Comparison of ENCODE assay signal across 9 mouse cellular contexts in genomic region chr11:95000548-95000947, GRCm38 (mm10). TPM values are rescaled to one million over a fixed set of nuclear protein-coding genes. Genes with fewer than 3 reads are reported as not detected.
A peak's percentile ranks its signal among the peaks of the same experiment; 100 is the strongest.
DNase-seq lines count a peak whose midpoint lies in the region; ATAC-seq lines count a peak whose summit lies in the region.
"Had no signal": no experiment of that assay in that cellular context is flagged by ENCODE, and none has a peak within 500 bp of the region (broad histone marks: within the 10 kb centered on the region; RNA-seq: fewer than 3 reads in every experiment).

No protein-coding gene starts in this region.

- no peak for ATAC-seq in embryonic facial prominence, embryonic 11.5 days (replicated peaks; ENCODE audit: insufficient number of reproducible peaks, low FRiP score, low TSS enrichment, low read depth)
- ATAC-seq in hindbrain, embryonic 11.5 days (ENCODE audit: low FRiP score), result no peak; the same call in 1 of the 2 replicates
- ATAC-seq in limb, embryonic 13.5 days (ENCODE audit: low FRiP score, low read depth), result no peak; the same call in 1 of the 2 replicates
- ATAC-seq in midbrain, embryonic 13.5 days, result no peak; the same call in 1 of the 2 replicates

- peak; percentile 98 for DNase-seq in heart, adult 11 months
- no peak for DNase-seq in heart, postnatal 4 days
- no peak for DNase-seq in embryonic facial prominence, embryonic 11.5 days (ENCODE audit: low spot score)
- no peak for DNase-seq in hindbrain, embryonic 11.5 days (ENCODE audit: low spot score)
- no peak for DNase-seq in retina, embryonic 14.5 days (ENCODE audit: low spot score)
- no peak for DNase-seq in left cerebral cortex, postnatal 36 days (ENCODE audit: low spot score in 2 of 2)

- no peaks in the 10 kb centered on the region for H3K9me3 ChIP-seq in embryonic facial prominence, embryonic 11.5 days (replicated peaks; ENCODE audit: control insufficient read depth, low read length)
- H3K9me3 ChIP-seq in hindbrain, embryonic 11.5 days (ENCODE audit: control insufficient read depth, low read length), result no peaks in the 10 kb centered on the region
- no peaks in the 10 kb centered on the region for H3K9me3 ChIP-seq in limb, embryonic 13.5 days
- no peaks in the 10 kb centered on the region for H3K9me3 ChIP-seq in midbrain, embryonic 13.5 days

- H3K4me3 ChIP-seq in embryonic facial prominence, embryonic 11.5 days (ENCODE audit: low read depth, low read length), result no peak overlapping the region
- H3K4me3 ChIP-seq in hindbrain, embryonic 11.5 days (ENCODE audit: low read depth, low read length), result no peak overlapping the region; the same call in 1 of the 2 replicates
- no peak overlapping the region for H3K4me3 ChIP-seq in limb, embryonic 13.5 days
- H3K4me3 ChIP-seq in midbrain, embryonic 13.5 days (replicated peaks), result no peak overlapping the region

- H3K4me1 ChIP-seq in embryonic facial prominence, embryonic 11.5 days (ENCODE audit: control insufficient read depth, insufficient read depth, low read length), result peaks cover 5% of the 10 kb centered on the region
- H3K4me1 ChIP-seq in hindbrain, embryonic 11.5 days (replicated peaks; ENCODE audit: control insufficient read depth, insufficient read depth, low read length), result peaks cover 8% of the 10 kb centered on the region
- H3K4me1 ChIP-seq in limb, embryonic 13.5 days, result peaks cover 17% of the 10 kb centered on the region
- peaks cover 64% of the 10 kb centered on the region for H3K4me1 ChIP-seq in midbrain, embryonic 13.5 days (replicated peaks)

- H3K27ac ChIP-seq in embryonic facial prominence, embryonic 11.5 days (replicated peaks; ENCODE audit: low read depth, low read length), result 0 out of 2 replicates have a peak overlapping the region, but pooled peaks have one; percentile 13
- peak overlapping the region; percentile 56 for H3K27ac ChIP-seq in hindbrain, embryonic 11.5 days (ENCODE audit: low read depth, low read length)
- peak overlapping the region; percentile 52; the same call in 1 of the 2 replicates for H3K27ac ChIP-seq in limb, embryonic 13.5 days
- peak overlapping the region; percentile 87 for H3K27ac ChIP-seq in midbrain, embryonic 13.5 days

- peaks cover 21% of the 10 kb centered on the region for H3K36me3 ChIP-seq in embryonic facial prominence, embryonic 11.5 days (replicated peaks; ENCODE audit: control insufficient read depth, insufficient read depth, low read depth, low read length)
- H3K36me3 ChIP-seq in hindbrain, embryonic 11.5 days (ENCODE audit: control insufficient read depth, insufficient read depth, low read length), result peaks cover 21% of the 10 kb centered on the region
- peaks cover 98% of the 10 kb centered on the region for H3K36me3 ChIP-seq in limb, embryonic 13.5 days
- H3K36me3 ChIP-seq in midbrain, embryonic 13.5 days, result peaks cover 95% of the 10 kb centered on the region

- intact Hi-C loops in left cerebral cortex, postnatal 36 days (cut with DNase I), result loop anchor here (2.0 to 5.0 kb wide), 2 partner anchors 22 to 37 kb away; no protein-coding TSS in a partner anchor

- 44% methylated on average over 4 of the region's 4 CpGs for WGBS in embryonic facial prominence, embryonic 11.5 days
- 40% methylated on average over 4 of the region's 4 CpGs for WGBS in hindbrain, embryonic 11.5 days
- 27% methylated on average over 4 of the region's 4 CpGs for WGBS in limb, embryonic 13.5 days
- WGBS in midbrain, embryonic 13.5 days, result 51% methylated on average over 4 of the region's 4 CpGs

- H3K27me3 ChIP-seq in embryonic facial prominence, embryonic 11.5 days (ENCODE audit: control insufficient read depth, insufficient read depth, low read length), result no peaks in the 10 kb centered on the region
- H3K27me3 ChIP-seq in hindbrain, embryonic 11.5 days (ENCODE audit: control insufficient read depth, insufficient read depth, low read length), result no peaks in the 10 kb centered on the region
- no peaks in the 10 kb centered on the region for H3K27me3 ChIP-seq in limb, embryonic 13.5 days
- H3K27me3 ChIP-seq in midbrain, embryonic 13.5 days, result no peaks in the 10 kb centered on the region

- no peak overlapping the region; the same call in 1 of the 2 replicates for H3K9ac ChIP-seq in embryonic facial prominence, embryonic 11.5 days (replicated peaks; ENCODE audit: low read length)
- 0 out of 2 replicates have a peak overlapping the region, but pooled peaks have one; percentile 7 for H3K9ac ChIP-seq in hindbrain, embryonic 11.5 days (ENCODE audit: low read depth, low read length)
- 0 out of 2 replicates have a peak overlapping the region, but pooled peaks have one; percentile 43 for H3K9ac ChIP-seq in limb, embryonic 13.5 days
- peak overlapping the region; percentile 54 for H3K9ac ChIP-seq in midbrain, embryonic 13.5 days (replicated peaks)

- no peak overlapping the region for H3K4me2 ChIP-seq in embryonic facial prominence, embryonic 11.5 days (ENCODE audit: low read depth, low read length)
- no peak overlapping the region for H3K4me2 ChIP-seq in hindbrain, embryonic 11.5 days (replicated peaks; ENCODE audit: low read depth, low read length)
- H3K4me2 ChIP-seq in limb, embryonic 13.5 days (replicated peaks), result 0 out of 2 replicates have a peak overlapping the region, but pooled peaks have one; percentile 12
- peak overlapping the region; percentile 22; the same call in 1 of the 2 replicates for H3K4me2 ChIP-seq in midbrain, embryonic 13.5 days (replicated peaks)

RNA-seq across cellular contexts. Expression of gene Samd14, which starts 9.1 kb away (rescaled TPM):
- 1 to 10 TPM; 9.1 to 9.5 TPM for total RNA-seq in heart, postnatal 4 days (2021)
- 31.1 and 33.9 TPM in 2 replicates for polyA plus RNA-seq in embryonic facial prominence, embryonic 11.5 days (2014; fragmentation: Nextera tagmentation; extraction: Ambion mirVana)
- 46.1 and 47.6 TPM in 2 replicates for polyA plus RNA-seq in hindbrain, embryonic 11.5 days (2014; fragmentation: Nextera tagmentation; extraction: Ambion mirVana)
- 37.2 and 37.7 TPM in 2 replicates for polyA plus RNA-seq in limb, embryonic 13.5 days (2015; fragmentation: Nextera tagmentation; extraction: Ambion mirVana)
- 123 and 141 TPM in 2 replicates for polyA plus RNA-seq in midbrain, embryonic 13.5 days (2015; fragmentation: Nextera tagmentation; extraction: Ambion mirVana)
- 10 to 100 TPM; 24.3 to 30.2 TPM for total RNA-seq in left cerebral cortex, postnatal 36 days (2021)

RNA-seq across cellular contexts. Expression of gene Ppp1r9b, which starts 9.7 kb away (rescaled TPM):
- total RNA-seq in heart, postnatal 4 days (2021), result 10 to 100 TPM; 45.3 to 46.3 TPM
- polyA plus RNA-seq in embryonic facial prominence, embryonic 11.5 days (2014; fragmentation: Nextera tagmentation; extraction: Ambion mirVana), result 9.9 and 10.5 TPM in 2 replicates
- 12.4 and 16.2 TPM in 2 replicates for polyA plus RNA-seq in hindbrain, embryonic 11.5 days (2014; fragmentation: Nextera tagmentation; extraction: Ambion mirVana)
- 11.4 and 11.8 TPM in 2 replicates for polyA plus RNA-seq in limb, embryonic 13.5 days (2015; fragmentation: Nextera tagmentation; extraction: Ambion mirVana)
- polyA plus RNA-seq in midbrain, embryonic 13.5 days (2015; fragmentation: Nextera tagmentation; extraction: Ambion mirVana), result 17.4 and 17.8 TPM in 2 replicates
- 100 to 1,000 TPM; 700 to 743 TPM for total RNA-seq in left cerebral cortex, postnatal 36 days (2021)

RNA-seq across cellular contexts. Expression of gene Sgca, which starts 24.4 kb away (rescaled TPM):
- total RNA-seq in heart, postnatal 4 days (2021), result 10 to 100 TPM; 67.0 to 89.1 TPM
- polyA plus RNA-seq in embryonic facial prominence, embryonic 11.5 days (2014; fragmentation: Nextera tagmentation; extraction: Ambion mirVana), result 0.38 and 0.84 TPM in 2 replicates
- 0.11 and 0.29 TPM in 2 replicates for polyA plus RNA-seq in hindbrain, embryonic 11.5 days (2014; fragmentation: Nextera tagmentation; extraction: Ambion mirVana)
- polyA plus RNA-seq in limb, embryonic 13.5 days (2015; fragmentation: Nextera tagmentation; extraction: Ambion mirVana), result 6.1 and 7.1 TPM in 2 replicates
- 0.17 TPM in 1 of 2 replicates, not detected in the other for polyA plus RNA-seq in midbrain, embryonic 13.5 days (2015; fragmentation: Nextera tagmentation; extraction: Ambion mirVana)
- under 1 TPM; 0.50 to 0.69 TPM for total RNA-seq in left cerebral cortex, postnatal 36 days (2021)

RNA-seq across cellular contexts. Expression of gene Hils1, which starts 33.2 kb away (rescaled TPM):
- total RNA-seq in heart, postnatal 4 days (2021), result not detected
- not detected in 2 replicates for polyA plus RNA-seq in embryonic facial prominence, embryonic 11.5 days (2014; fragmentation: Nextera tagmentation; extraction: Ambion mirVana)
- not detected in 2 replicates for polyA plus RNA-seq in hindbrain, embryonic 11.5 days (2014; fragmentation: Nextera tagmentation; extraction: Ambion mirVana)
- not detected in 2 replicates for polyA plus RNA-seq in limb, embryonic 13.5 days (2015; fragmentation: Nextera tagmentation; extraction: Ambion mirVana)
- not detected in 2 replicates for polyA plus RNA-seq in midbrain, embryonic 13.5 days (2015; fragmentation: Nextera tagmentation; extraction: Ambion mirVana)
- not detected for total RNA-seq in left cerebral cortex, postnatal 36 days (2021)
- total RNA-seq: gastrocnemius, postnatal 36 days had no signal

RNA-seq across cellular contexts. Expression of gene Pdk2, which starts 40.6 kb away (rescaled TPM):
- total RNA-seq in heart, postnatal 4 days (2021), result 100 to 1,000 TPM; 178 to 200 TPM
- 15.5 and 17.0 TPM in 2 replicates for polyA plus RNA-seq in embryonic facial prominence, embryonic 11.5 days (2014; fragmentation: Nextera tagmentation; extraction: Ambion mirVana)
- 12.5 and 13.0 TPM in 2 replicates for polyA plus RNA-seq in hindbrain, embryonic 11.5 days (2014; fragmentation: Nextera tagmentation; extraction: Ambion mirVana)
- 33.7 and 34.9 TPM in 2 replicates for polyA plus RNA-seq in limb, embryonic 13.5 days (2015; fragmentation: Nextera tagmentation; extraction: Ambion mirVana)
- 21.4 and 24.7 TPM in 2 replicates for polyA plus RNA-seq in midbrain, embryonic 13.5 days (2015; fragmentation: Nextera tagmentation; extraction: Ambion mirVana)
- 100 to 1,000 TPM; 104 to 110 TPM for total RNA-seq in left cerebral cortex, postnatal 36 days (2021)

Comparison
In these comparisons a context has a peak if more than half of its experiments do, and no peak if none do; other contexts are left out.
1. H3K27ac ChIP-seq: peak in every context shown above with its lines; median percentile 87 in midbrain, embryonic 13.5 days; 56 in hindbrain, embryonic 11.5 days; 52 in limb, embryonic 13.5 days; 13 in embryonic facial prominence, embryonic 11.5 days.
2. H3K4me2 ChIP-seq: peak in limb, embryonic 13.5 days (single experiment) and midbrain, embryonic 13.5 days (single experiment); none in embryonic facial prominence, embryonic 11.5 days (single experiment) and hindbrain, embryonic 11.5 days (single experiment).